ENCODE assay signal across 26 mouse cellular contexts in the genomic region with DNA sequence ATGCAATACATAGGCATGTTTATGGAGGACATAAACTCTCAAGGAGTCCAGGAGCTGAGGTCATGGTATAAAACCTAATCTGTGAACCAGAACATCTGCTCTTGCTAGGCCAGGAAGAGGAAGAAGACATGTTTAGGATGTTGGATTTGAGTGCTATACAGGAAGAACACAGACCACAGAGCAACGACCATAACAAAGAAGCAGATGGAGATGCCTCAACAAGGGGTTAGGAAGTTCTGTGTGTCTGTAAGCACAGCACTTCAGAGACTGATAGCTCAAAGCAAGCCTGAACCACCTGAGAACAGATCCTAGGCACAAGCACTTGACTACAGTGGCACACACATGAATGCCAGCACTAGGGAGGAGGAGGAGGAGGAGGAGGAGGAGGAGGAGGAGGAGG. TPM values are rescaled to one million over a fixed set of nuclear protein-coding genes. Genes with fewer than 3 reads are reported as not detected.
DNase-seq lines count a peak whose midpoint lies in the region; ATAC-seq and TF ChIP-seq lines count a peak whose summit lies in the region.
"Had no signal": no experiment of that assay in that cellular context is flagged by ENCODE, and none has a peak within 500 bp of the region (broad histone marks: within the 10 kb centered on the region; RNA-seq: fewer than 3 reads in every experiment).

No protein-coding gene starts in this region.

- H3K79me2 ChIP-seq in MEL (ENCODE audit: control insufficient read depth, insufficient read depth, low read length, poor library complexity) = no peaks in the 10 kb centered on the region

- H3K4me3 ChIP-seq in MEL (ENCODE audit: control insufficient read depth in 1 of 2, insufficient read depth in 1 of 2, low read depth in 2 of 2, low read length in 2 of 2) = no peak overlapping the region
- no peak overlapping the region for H3K4me3 ChIP-seq in kidney, embryonic 14.5 days (ENCODE audit: low read length)
- H3K4me3 ChIP-seq in kidney, adult 2 months (ENCODE audit: insufficient read depth, low read depth, low read length) = no peak overlapping the region
- H3K4me3 ChIP-seq: hindbrain, embryonic 10.5 days; layer of hippocampus, adult 2 months; limb, embryonic 10.5 days; liver, embryonic 15.5 days; lung, embryonic 15.5 days; midbrain, embryonic 15.5 days; neural tube, embryonic 13.5 days had no signal

- TF ChIP-seq RAD21 in MEL (IDR thresholded peaks at IDR 0.05; ENCODE audit: low read depth, low read length) = no peak

- peak; percentile 69 to 82; a peak in 3 of 4 replicates for ATAC-seq in hematopoietic stem cell, adult 5-6 weeks (replicated peaks in 1 of 2; ENCODE audit: insufficient read depth in 1 of 2, low FRiP score in 2 of 2, low TSS enrichment in 1 of 2, low read depth in 1 of 2, poor library complexity in 2 of 2, severe bottlenecking in 2 of 2)
- ATAC-seq in kidney, embryonic 14.5 days (ENCODE audit: low FRiP score, low TSS enrichment) = no peak
- ATAC-seq: activated CD4-positive, CD25-positive, alpha-beta regulatory T cell, adult 4 months; forebrain, postnatal 0 days; midbrain, embryonic 15.5 days had no signal

- WGBS in kidney, embryonic 14.5 days = 24% methylated on average over 1 of the region's 1 CpGs
- 26% methylated on average over 1 of the region's 1 CpGs for WGBS in kidney, adult 2 months

- H3K4me1 ChIP-seq in MEL (ENCODE audit: control insufficient read depth in 1 of 2, insufficient read depth in 2 of 2, low read length in 2 of 2) = peaks cover 5 to 10% of the 10 kb centered on the region in 2 experiments
- no peaks in the 10 kb centered on the region for H3K4me1 ChIP-seq in kidney, embryonic 14.5 days (ENCODE audit: control insufficient read depth, insufficient read depth, low read length)
- no peaks in the 10 kb centered on the region for H3K4me1 ChIP-seq in kidney, adult 2 months (ENCODE audit: control insufficient read depth, insufficient read depth, low read length)
- H3K4me1 ChIP-seq: liver, embryonic 15.5 days; midbrain, embryonic 15.5 days; neural tube, embryonic 13.5 days had no signal

- H3K4me2 ChIP-seq in kidney, embryonic 14.5 days (replicated peaks; ENCODE audit: low read depth, low read length) = no peak overlapping the region
- H3K4me2 ChIP-seq: liver, embryonic 15.5 days; lung, embryonic 15.5 days; midbrain, embryonic 15.5 days; neural tube, embryonic 13.5 days had no signal

- no peaks in the 10 kb centered on the region for H3K9me3 ChIP-seq in MEL (replicated peaks; ENCODE audit: insufficient read depth, low read length)
- no peaks in the 10 kb centered on the region for H3K9me3 ChIP-seq in kidney, embryonic 14.5 days (ENCODE audit: control insufficient read depth, low read length)
- H3K9me3 ChIP-seq: hindbrain, embryonic 10.5 days; limb, embryonic 10.5 days; liver, embryonic 15.5 days; lung, embryonic 15.5 days; midbrain, embryonic 15.5 days; neural tube, embryonic 13.5 days had no signal

- no peak overlapping the region for H3K9ac ChIP-seq in MEL (ENCODE audit: control insufficient read depth, low read depth, low read length, poor library complexity, severe bottlenecking)
- H3K9ac ChIP-seq in kidney, embryonic 14.5 days (ENCODE audit: low read depth, low read length) = no peak overlapping the region
- H3K9ac ChIP-seq: forebrain, postnatal 0 days; liver, embryonic 15.5 days; lung, embryonic 15.5 days; midbrain, embryonic 15.5 days; neural tube, embryonic 13.5 days had no signal

- peaks cover 0 to 3% of the 10 kb centered on the region in 2 experiments; a peak in 2 of 4 replicates for H3K36me3 ChIP-seq in MEL (ENCODE audit: control insufficient read depth in 1 of 2, insufficient read depth in 2 of 2, low read length in 2 of 2)
- no peaks in the 10 kb centered on the region for H3K36me3 ChIP-seq in kidney, embryonic 14.5 days (ENCODE audit: control insufficient read depth, insufficient read depth, low read length)
- H3K36me3 ChIP-seq in kidney, adult 2 months (ENCODE audit: control insufficient read depth, insufficient read depth, low read length) = no peaks in the 10 kb centered on the region
- H3K36me3 ChIP-seq: hindbrain, embryonic 10.5 days; limb, embryonic 10.5 days; liver, embryonic 15.5 days; lung, embryonic 15.5 days; midbrain, embryonic 15.5 days; neural tube, embryonic 13.5 days had no signal

- no peak overlapping the region for H3K27ac ChIP-seq in MEL (ENCODE audit: control insufficient read depth, low read depth, low read length)
- H3K27ac ChIP-seq in kidney, embryonic 14.5 days (ENCODE audit: low read depth, low read length) = no peak overlapping the region
- no peak overlapping the region for H3K27ac ChIP-seq in kidney, adult 2 months (ENCODE audit: insufficient read depth, low read depth, low read length)
- H3K27ac ChIP-seq: hindbrain, embryonic 10.5 days; layer of hippocampus, adult 2 months; limb, embryonic 10.5 days; liver, embryonic 15.5 days; lung, embryonic 15.5 days; midbrain, embryonic 15.5 days; neural tube, embryonic 13.5 days had no signal

- no peak for TF ChIP-seq CTCF in MEL (IDR thresholded peaks at IDR 0.05 in 2 of 3, conservative IDR thresholded peaks at IDR 0.05 in 1 of 3; ENCODE audit: control insufficient read depth in 1 of 3, insufficient read depth in 1 of 3, low read depth in 2 of 3, low read length in 3 of 3, poor library complexity in 1 of 3, severe bottlenecking in 1 of 3)
- TF ChIP-seq CTCF in kidney, adult 2 months (conservative IDR thresholded peaks at IDR 0.05; ENCODE audit: insufficient read depth, insufficient read length, low read depth, low read length) = no peak

- TF ChIP-seq POLR2A in MEL (IDR thresholded peaks at IDR 0.05; ENCODE audit: control insufficient read depth in 1 of 2, insufficient read depth in 1 of 2, low read depth in 1 of 2, low read length in 2 of 2, poor library complexity in 1 of 2) = no peak
- no peak for TF ChIP-seq POLR2A in kidney, adult 2 months (IDR thresholded peaks at IDR 0.05; ENCODE audit: low read depth, low read length)

- TF ChIP-seq EP300 in MEL (IDR thresholded peaks at IDR 0.05; ENCODE audit: low read depth in 1 of 2, low read length in 2 of 2) = peak; percentile 39 to 41

- DNase-seq in A20 (ENCODE audit: low read depth, low spot score) = peak; percentile 39
- DNase-seq in MEL (ENCODE audit: low read depth, low spot score) = peak; percentile 69
- peak; percentile 70 for DNase-seq in thymus, postnatal 14 days
- DNase-seq in Muller cell, postnatal 12 days (ENCODE audit: inconsistent ontology term) = no peak
- DNase-seq in kidney, adult 2 months = no peak
- DNase-seq: adrenal gland, postnatal 25 days; cerebellum, adult 11 months; cerebellum, postnatal 10 days; forebrain, postnatal 0 days; gastrocnemius, postnatal 25 days; kidney, adult 11 months; kidney, postnatal 25 days; liver; lung, postnatal 36 days; retina, postnatal 1 day; right cerebral cortex, postnatal 4 days had no signal

- H3K27me3 ChIP-seq in MEL (ENCODE audit: control insufficient read depth in 1 of 2, insufficient read depth in 2 of 2, low read length in 2 of 2) = no peaks in the 10 kb centered on the region
- no peaks in the 10 kb centered on the region for H3K27me3 ChIP-seq in kidney, embryonic 14.5 days (ENCODE audit: control insufficient read depth, insufficient read depth, low read length)
- no peaks in the 10 kb centered on the region for H3K27me3 ChIP-seq in kidney, adult 2 months (replicated peaks; ENCODE audit: control insufficient read depth, insufficient read depth, low read length)
- H3K27me3 ChIP-seq: liver, embryonic 15.5 days; lung, embryonic 15.5 days; midbrain, embryonic 15.5 days; neural tube, embryonic 13.5 days had no signal

TF ChIP-seq in MEL, 35 proteins besides CTCF, POLR2A, EP300 and RAD21:
- TF ChIP-seq ETS1 (IDR thresholded peaks at IDR 0.05; ENCODE audit: low read depth, low read length) (0 out of 2 replicates have a peak, but pooled peaks have one; percentile 19), ZMIZ1 (IDR thresholded peaks at IDR 0.05; ENCODE audit: low read depth, low read length) (no peak), ZNF384 (IDR thresholded peaks at IDR 0.05; ENCODE audit: low read depth, low read length) (no peak), TAL1 (IDR thresholded peaks at IDR 0.05; ENCODE audit: low read length) (peak; percentile 7; the same call in 1 of the 2 replicates)

RNA-seq across cellular contexts. Expression of gene Srpk2, which starts 52.9 kb away (rescaled TPM):
- 11.2 and 13.3 TPM in 2 replicates for total RNA-seq in MEL (2012; rRNA removed)
- 10 to 100 TPM; 16.9 to 41.7 TPM for polyA plus RNA-seq in MEL (2012; ENCODE audit: insufficient read depth in 1 of 2, insufficient read length in 2 of 2, low read depth in 1 of 2, low replicate concordance in 2 of 2, missing spikeins in 1 of 2)
- 57.6 and 61.7 TPM in 2 replicates for total RNA-seq in hematopoietic stem cell, adult 5-6 weeks (2017)
- 41.8 and 50.8 TPM in 2 replicates for polyA plus RNA-seq in kidney, embryonic 14.5 days (2014; fragmentation: Nextera tagmentation; extraction: Ambion mirVana)
- polyA plus RNA-seq in kidney, adult 2 months (2012; rRNA removed) = 6.2 and 6.6 TPM in 2 replicates

Comparison
In these comparisons a context has a peak if more than half of its experiments do, and no peak if none do; other contexts are left out.
1. DNase-seq: peak in A20 (single experiment), MEL (single experiment) and thymus, postnatal 14 days (single experiment); none in Muller cell, postnatal 12 days (single experiment) and kidney, adult 2 months (single experiment).